Mouse (Mus musculus): ENCODE measurements around the gene Trim27. TPM values are rescaled to one million over a fixed set of nuclear protein-coding genes. Genes with fewer than 3 reads are reported as not detected.

Gene Trim27
- polyA plus RNA-seq, 1 experiment from 2014 or later = 81.0 TPM

DNA sequence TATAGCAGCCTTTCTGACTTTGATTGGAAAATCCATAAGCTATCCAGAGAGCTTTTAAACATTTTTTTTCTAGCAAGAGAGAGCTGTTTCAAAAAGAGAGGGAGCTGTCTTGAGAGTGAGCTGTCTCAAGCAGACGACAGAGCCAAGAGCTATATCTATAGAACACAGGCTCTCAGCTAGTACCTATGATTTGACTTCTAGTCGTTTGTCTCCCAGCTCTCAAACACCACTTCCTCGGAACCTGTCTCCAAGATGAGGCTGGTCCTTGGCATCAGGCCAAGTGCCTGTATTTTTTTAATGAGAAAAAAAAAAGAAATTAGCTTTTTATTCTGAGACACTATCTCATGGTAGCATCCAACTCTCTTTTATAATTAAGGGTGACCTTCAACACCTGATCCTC, 46.8 kb downstream of the Trim27 start:
- no peak overlapping the region for H3K4me2 ChIP-seq
- peaks cover 16% of the 10 kb centered on the region for H3K4me1 ChIP-seq
- no peak overlapping the region for H3K4me3 ChIP-seq
- H3K36me3 ChIP-seq (replicated peaks) = no peaks in the 10 kb centered on the region
- no peak overlapping the region for H3K27ac ChIP-seq
- no peak overlapping the region for H3K9ac ChIP-seq
- WGBS = 47% methylated on average over 3 of the region's 3 CpGs
- ATAC-seq (replicated peaks) = no peak
- H3K9me3 ChIP-seq = no peaks in the 10 kb centered on the region
- H3K27me3 ChIP-seq (replicated peaks) = 0 out of 2 replicates have a peak, but pooled peaks cover 3% of the 10 kb centered on the region

DNA sequence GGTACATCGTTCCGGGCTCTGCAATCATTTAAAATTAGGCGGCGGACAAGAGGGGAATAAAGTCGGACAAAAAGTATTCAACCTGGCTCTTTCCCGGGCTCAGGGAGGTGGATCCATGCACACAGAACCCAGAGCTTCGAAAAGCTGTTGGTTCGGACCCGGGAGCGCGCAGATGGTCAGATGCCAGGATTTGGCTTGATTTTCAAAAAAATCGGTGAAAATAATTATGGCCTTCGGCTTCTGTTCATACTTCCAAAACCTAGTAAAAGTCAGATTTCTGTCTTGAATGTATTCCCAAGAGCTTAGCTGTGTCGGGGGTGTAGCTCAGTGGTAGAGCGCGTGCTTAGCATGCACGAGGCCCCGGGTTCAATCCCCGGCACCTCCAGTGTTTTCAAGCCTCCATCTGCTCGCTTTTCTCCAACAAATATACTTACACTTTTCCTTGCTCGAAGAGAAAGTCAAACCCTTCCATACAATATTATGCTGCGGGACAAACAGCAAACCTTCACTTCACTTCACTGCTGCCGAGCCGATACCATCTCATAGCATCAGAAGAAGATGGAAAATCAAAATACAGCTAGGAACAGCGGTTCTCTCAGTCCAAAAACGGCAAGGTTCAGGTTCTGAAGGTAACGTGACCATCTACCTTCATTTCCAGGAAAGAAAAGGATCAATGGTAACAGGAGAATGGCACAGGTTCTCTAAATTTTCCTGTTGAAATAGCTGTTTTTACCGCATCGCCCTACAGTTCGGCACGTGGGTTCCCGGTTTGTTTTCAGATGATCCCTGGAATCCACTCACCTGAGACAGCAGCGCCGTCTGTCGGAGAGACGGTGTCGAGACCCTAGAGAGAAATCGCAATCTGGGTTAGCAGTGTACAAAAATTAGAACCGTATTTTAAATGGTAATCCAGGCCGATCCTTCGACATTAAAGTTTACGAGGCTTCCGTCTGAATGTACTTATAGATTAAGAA, 54.8 kb downstream of the Trim27 start:
- peak overlapping the region; percentile 47 for H3K4me3 ChIP-seq
- H3K9ac ChIP-seq = peak overlapping the region; percentile 48
- H3K9me3 ChIP-seq = no peaks in the 10 kb centered on the region
- H3K36me3 ChIP-seq (replicated peaks) = no peaks in the 10 kb centered on the region
- H3K4me1 ChIP-seq = peaks cover 6% of the 10 kb centered on the region; the same call in 1 of the 2 replicates
- peak overlapping the region; percentile 58 for H3K4me2 ChIP-seq
- under 1% methylated on average over 43 of the region's 43 CpGs for WGBS
- ATAC-seq (replicated peaks) = peak; percentile 95
- no peaks in the 10 kb centered on the region for H3K27me3 ChIP-seq (replicated peaks)
- peak overlapping the region; percentile 66 for H3K27ac ChIP-seq

DNA sequence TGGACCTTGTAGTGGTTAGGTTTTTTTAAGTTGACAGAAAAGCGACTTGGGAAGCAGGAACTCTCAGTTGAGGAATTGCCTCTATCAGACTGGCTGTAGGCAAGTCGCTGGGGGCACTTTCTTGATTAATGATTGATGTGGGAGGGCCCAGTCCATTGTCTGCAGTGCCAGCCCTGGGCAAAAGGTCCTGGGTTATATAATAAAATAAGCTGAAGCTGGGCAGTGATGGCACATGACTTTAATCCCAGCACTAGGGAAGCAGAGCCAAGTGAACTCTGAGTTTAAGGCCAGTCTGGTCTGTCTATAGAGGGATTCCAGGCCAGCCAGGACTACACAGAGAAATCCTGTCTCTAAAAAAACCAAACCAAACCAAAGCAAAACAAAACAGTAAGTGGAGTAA, 57.5 kb downstream of the Trim27 start:
- Histone ChIP-seq H3K4me3 (no peak overlapping the region), H3K9me3 (no peaks in the 10 kb centered on the region), H3K27ac (no peak overlapping the region), H3K27me3 (replicated peaks) (no peaks in the 10 kb centered on the region), H3K4me1 (peaks cover 6% of the 10 kb centered on the region; the same call in 1 of the 2 replicates), H3K36me3 (replicated peaks) (no peaks in the 10 kb centered on the region), H3K9ac (no peak overlapping the region), H3K4me2 (no peak overlapping the region)
- WGBS = 68% methylated on average over 2 of the region's 2 CpGs
- ATAC-seq (replicated peaks) = no peak

DNA sequence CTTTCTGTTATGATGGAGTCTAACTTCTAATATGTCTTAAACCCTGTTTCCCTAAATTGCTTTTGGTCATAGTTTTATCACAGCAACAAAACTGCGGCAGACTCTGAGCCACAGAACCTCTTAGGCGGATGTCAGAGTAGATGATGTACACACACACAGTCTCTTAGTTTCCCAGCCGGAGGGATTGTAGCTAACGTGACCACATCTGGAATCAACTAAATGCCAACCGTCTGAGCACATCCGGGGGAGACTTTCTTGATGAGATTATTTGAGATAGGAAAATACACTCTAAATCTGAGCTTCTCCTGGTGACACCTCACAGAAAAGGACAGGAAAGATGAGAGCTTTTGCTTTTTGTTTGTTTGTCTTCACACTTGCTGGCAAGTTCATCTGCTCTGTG, 57.9 kb downstream of the Trim27 start:
- WGBS = 82% methylated on average over 6 of the region's 6 CpGs
- no peaks in the 10 kb centered on the region for H3K9me3 ChIP-seq
- H3K27ac ChIP-seq = no peak overlapping the region
- H3K4me3 ChIP-seq = no peak overlapping the region
- H3K9ac ChIP-seq = no peak overlapping the region
- H3K4me1 ChIP-seq = peaks cover 6% of the 10 kb centered on the region; the same call in 1 of the 2 replicates
- no peaks in the 10 kb centered on the region for H3K36me3 ChIP-seq (replicated peaks)
- no peak for ATAC-seq (replicated peaks)
- H3K4me2 ChIP-seq = no peak overlapping the region
- H3K27me3 ChIP-seq (replicated peaks) = peaks cover 2% of the 10 kb centered on the region; the same call in 1 of the 2 replicates

DNA sequence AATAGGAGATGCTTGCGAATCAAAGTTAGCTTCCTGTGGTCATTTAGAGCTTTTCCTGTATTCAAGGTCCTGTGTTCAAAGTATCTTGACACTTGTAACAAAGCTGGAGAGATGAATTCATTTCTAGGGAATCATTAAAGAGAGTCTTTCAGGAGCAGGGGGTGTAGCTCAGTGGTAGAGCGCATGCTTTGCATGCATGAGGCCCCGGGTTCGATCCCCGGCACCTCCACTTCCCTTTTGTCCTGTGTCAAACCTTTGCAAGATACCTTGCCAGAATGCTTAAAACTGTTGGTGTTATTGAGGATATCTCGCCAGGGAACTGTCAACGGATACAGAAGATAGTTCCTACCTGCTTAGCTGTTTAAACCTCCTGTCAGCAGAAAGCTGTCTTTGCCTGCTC, 61.5 kb downstream of the Trim27 start:
- H3K36me3 ChIP-seq (replicated peaks) = no peaks in the 10 kb centered on the region
- no peak overlapping the region for H3K9ac ChIP-seq
- no peaks in the 10 kb centered on the region for H3K9me3 ChIP-seq
- H3K4me2 ChIP-seq = no peak overlapping the region
- WGBS = 9% methylated on average over 7 of the region's 7 CpGs
- no peaks in the 10 kb centered on the region for H3K4me1 ChIP-seq
- no peak overlapping the region for H3K4me3 ChIP-seq
- H3K27ac ChIP-seq = no peak overlapping the region
- peaks cover 23% of the 10 kb centered on the region; the same call in 1 of the 2 replicates for H3K27me3 ChIP-seq (replicated peaks)
- no peak for ATAC-seq (replicated peaks)

DNA sequence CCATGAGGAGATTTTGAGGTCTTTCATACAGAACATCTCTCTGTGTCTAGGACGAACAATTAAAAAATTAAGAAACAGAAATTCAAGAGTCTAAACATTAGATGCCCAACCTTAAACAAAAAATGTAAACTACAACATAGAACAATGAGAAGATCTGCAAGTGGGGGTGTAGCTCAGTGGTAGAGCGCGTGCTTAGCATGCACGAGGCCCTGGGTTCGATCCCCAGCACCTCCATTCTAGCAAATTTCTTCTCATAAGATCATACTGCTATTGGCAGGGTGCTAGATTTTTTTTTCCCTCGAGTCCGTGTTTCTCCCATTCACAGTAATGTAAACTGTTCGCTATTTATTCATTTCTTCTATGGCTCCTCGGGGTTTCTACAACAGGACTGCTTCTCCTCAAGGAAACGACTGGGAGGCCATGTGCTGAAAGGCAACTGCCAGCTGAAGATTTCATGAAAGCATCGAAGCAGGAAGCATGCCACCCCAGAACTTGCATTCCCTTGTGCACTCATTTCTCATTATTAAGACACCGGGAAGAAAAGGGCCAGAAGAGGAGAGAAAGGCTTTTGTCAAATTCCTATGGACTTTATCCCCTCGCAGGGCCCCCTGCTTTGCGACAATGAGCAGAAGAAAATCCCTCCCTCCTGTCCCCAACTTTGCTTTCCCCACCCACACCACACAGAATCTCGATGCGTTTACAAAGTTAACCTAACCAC, 63.3 kb downstream of the Trim27 start:
- no peaks in the 10 kb centered on the region for H3K4me1 ChIP-seq
- ATAC-seq (replicated peaks) = no peak
- peak overlapping the region; percentile 4; the same call in 1 of the 2 replicates for H3K4me2 ChIP-seq
- no peak overlapping the region for H3K4me3 ChIP-seq
- peaks cover 23% of the 10 kb centered on the region; the same call in 1 of the 2 replicates for H3K27me3 ChIP-seq (replicated peaks)
- no peak overlapping the region for H3K9ac ChIP-seq
- WGBS = 8% methylated on average over 16 of the region's 16 CpGs
- no peaks in the 10 kb centered on the region for H3K9me3 ChIP-seq
- H3K27ac ChIP-seq = no peak overlapping the region
- H3K36me3 ChIP-seq (replicated peaks) = no peaks in the 10 kb centered on the region

DNA sequence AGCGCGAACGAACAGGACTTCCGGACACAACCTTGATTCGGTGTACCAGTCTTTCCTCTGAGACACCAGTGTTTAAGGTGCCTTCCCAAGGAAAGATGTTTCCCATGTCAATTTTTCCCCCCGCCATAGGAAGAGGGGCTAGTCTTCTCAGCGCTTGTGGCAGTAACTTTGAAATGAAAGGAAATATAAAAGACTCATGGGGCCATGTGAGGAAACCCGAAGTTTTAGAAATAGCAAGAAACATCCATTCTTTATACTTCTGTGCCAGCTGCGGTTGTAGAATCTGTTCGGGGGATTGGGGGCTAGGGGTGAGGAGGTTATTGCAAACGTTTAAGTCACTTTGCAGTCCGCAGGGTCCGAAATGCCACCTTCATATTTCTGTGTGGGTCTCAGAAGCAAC, 64.0 kb downstream of the Trim27 start:
- 22% methylated on average over 13 of the region's 13 CpGs for WGBS
- no peak overlapping the region for H3K4me3 ChIP-seq

DNA sequence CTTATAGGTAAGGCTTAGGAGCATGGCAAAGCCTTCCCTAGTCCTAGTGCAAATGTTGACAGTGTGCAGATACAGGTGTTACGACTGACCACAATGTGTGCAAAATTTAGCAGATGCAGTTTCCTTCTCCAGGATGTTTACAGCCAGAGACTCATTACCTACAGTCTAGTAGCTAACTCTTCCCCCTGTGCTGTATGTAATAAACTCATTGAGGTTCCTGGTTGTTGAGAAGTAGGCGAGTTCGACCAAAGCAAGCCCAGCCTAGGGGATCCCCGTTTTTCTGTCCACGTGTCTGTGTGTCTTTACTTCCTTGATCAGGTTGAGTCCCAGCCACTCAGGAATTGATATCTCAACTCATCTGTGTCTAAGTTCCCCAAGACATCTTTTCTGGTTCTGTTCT, 64.8 kb downstream of the Trim27 start:
- no peaks in the 10 kb centered on the region for H3K4me1 ChIP-seq
- H3K27me3 ChIP-seq (replicated peaks) = peaks cover 23% of the 10 kb centered on the region
- no peak for ATAC-seq (replicated peaks)
- no peak overlapping the region for H3K4me2 ChIP-seq
- no peak overlapping the region for H3K9ac ChIP-seq
- no peaks in the 10 kb centered on the region for H3K36me3 ChIP-seq (replicated peaks)
- no peaks in the 10 kb centered on the region for H3K9me3 ChIP-seq
- no peak overlapping the region for H3K27ac ChIP-seq
- no peak overlapping the region for H3K4me3 ChIP-seq
- WGBS = 92% methylated on average over 5 of the region's 5 CpGs

More for the DNA sequence above, 64.0 kb downstream of the Trim27 start:
- H3K4me2 ChIP-seq = peak overlapping the region; percentile 4; the same call in 1 of the 2 replicates
- H3K36me3 ChIP-seq (replicated peaks) = no peaks in the 10 kb centered on the region
- no peak for ATAC-seq (replicated peaks)
- H3K27ac ChIP-seq = no peak overlapping the region
- no peaks in the 10 kb centered on the region for H3K9me3 ChIP-seq
- H3K27me3 ChIP-seq (replicated peaks) = peaks cover 23% of the 10 kb centered on the region; the same call in 1 of the 2 replicates
- no peak overlapping the region for H3K9ac ChIP-seq
- H3K4me1 ChIP-seq = no peaks in the 10 kb centered on the region

Other genes with a start within 250 kb of the Trim27 start
- gene Olfr1370, start 104.5 kb upstream of the Trim27 start, polyA plus RNA-seq (2015; fragmentation: Nextera tagmentation; extraction: Ambion mirVana) = not detected in 2 replicates
- 0.05 TPM in 1 of 2 replicates, not detected in the other for gene Olfr1369-ps1, start 68.0 kb upstream of the Trim27 start, polyA plus RNA-seq (2015; fragmentation: Nextera tagmentation; extraction: Ambion mirVana)
- gene Olfr263, start 49.8 kb upstream of the Trim27 start, polyA plus RNA-seq (2015; fragmentation: Nextera tagmentation; extraction: Ambion mirVana) = not detected in 2 replicates
- not detected in 2 replicates for gene Olfr1368, start 33.6 kb upstream of the Trim27 start, polyA plus RNA-seq (2015; fragmentation: Nextera tagmentation; extraction: Ambion mirVana)
- gene Gpx5, start 113.3 kb downstream of the Trim27 start, polyA plus RNA-seq (2015; fragmentation: Nextera tagmentation; extraction: Ambion mirVana) = not detected in 2 replicates
- gene Gpx6, start 132.7 kb downstream of the Trim27 start, polyA plus RNA-seq (2015; fragmentation: Nextera tagmentation; extraction: Ambion mirVana) = not detected in 2 replicates
- not detected in 2 replicates for gene Olfr1367, start 167.5 kb downstream of the Trim27 start, polyA plus RNA-seq (2015; fragmentation: Nextera tagmentation; extraction: Ambion mirVana)
- gene Zscan12, start 183.4 kb downstream of the Trim27 start, polyA plus RNA-seq (2015; fragmentation: Nextera tagmentation; extraction: Ambion mirVana) = 12.2 and 13.0 TPM in 2 replicates
- gene Zkscan3, start 223.3 kb downstream of the Trim27 start, polyA plus RNA-seq (2015; fragmentation: Nextera tagmentation; extraction: Ambion mirVana) = 71.4 and 75.9 TPM in 2 replicates